Mouse (Mus musculus): ENCODE measurements at regions not wholly inside any gene's neighbourhood (a gene's known extent, or its start where the extent isn't known, plus 50 kb on each side); places are given as distances from the start of the nearest gene placed in this dataset.

DNA sequence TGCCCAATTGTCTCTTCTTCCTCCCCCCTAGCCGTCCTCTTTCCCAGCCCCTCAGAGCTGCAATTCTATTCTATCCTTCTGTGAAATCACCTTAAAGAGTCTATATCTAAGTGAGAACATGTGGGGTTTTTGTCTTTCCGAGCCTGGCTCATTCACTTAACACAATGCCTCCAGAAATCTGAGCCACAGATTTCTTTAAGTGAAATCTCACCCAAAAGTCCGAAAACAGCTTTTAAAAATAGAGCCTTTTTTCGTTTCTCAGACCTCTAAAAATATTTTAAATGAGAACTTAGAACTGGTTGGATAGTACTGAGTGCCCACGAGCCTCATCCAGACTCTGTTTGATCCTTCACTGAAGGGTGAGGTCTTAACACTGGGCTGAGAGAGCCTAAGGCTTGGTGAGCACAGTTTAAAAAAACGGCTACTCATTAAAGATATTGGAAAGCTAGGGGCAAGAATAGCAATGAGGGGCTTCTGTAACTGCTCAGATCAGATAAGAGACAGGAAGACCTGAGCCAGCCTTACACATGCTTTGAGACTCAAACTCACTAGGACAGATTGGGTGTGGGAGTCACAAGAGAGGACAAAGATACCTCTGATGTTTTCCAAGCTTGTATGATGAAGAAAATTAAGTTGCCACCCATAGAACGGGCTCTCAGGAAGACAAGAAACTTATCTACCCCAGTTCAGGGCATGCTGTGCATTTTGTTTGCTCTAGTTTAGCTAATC lies 427.3 kb downstream of the Prss52 start:
- 57% methylated on average over 7 of the region's 7 CpGs for WGBS
- H3K4me2 ChIP-seq (ENCODE audit: low read depth, low read length): no peak overlapping the region
- no peak for TF ChIP-seq CTCF (IDR thresholded peaks at IDR 0.05; ENCODE audit: low read depth)
- peaks cover 7% of the 10 kb centered on the region; the same call in 1 of the 2 replicates for H3K4me1 ChIP-seq (ENCODE audit: insufficient read depth, low read length)
- DNase-seq (ENCODE audit: low spot score) (no peak), ATAC-seq (no peak)
- no peaks in the 10 kb centered on the region for H3K9me3 ChIP-seq (ENCODE audit: low read length)
- H3K27ac ChIP-seq: no peak overlapping the region
- no peak overlapping the region for H3K9ac ChIP-seq (replicated peaks; ENCODE audit: low read length)
- no peaks in the 10 kb centered on the region for H3K27me3 ChIP-seq (ENCODE audit: insufficient read depth, low read length)
- H3K4me3 ChIP-seq (ENCODE audit: low read length): no peak overlapping the region
- H3K36me3 ChIP-seq (ENCODE audit: insufficient read depth, low read length): no peaks in the 10 kb centered on the region

DNA sequence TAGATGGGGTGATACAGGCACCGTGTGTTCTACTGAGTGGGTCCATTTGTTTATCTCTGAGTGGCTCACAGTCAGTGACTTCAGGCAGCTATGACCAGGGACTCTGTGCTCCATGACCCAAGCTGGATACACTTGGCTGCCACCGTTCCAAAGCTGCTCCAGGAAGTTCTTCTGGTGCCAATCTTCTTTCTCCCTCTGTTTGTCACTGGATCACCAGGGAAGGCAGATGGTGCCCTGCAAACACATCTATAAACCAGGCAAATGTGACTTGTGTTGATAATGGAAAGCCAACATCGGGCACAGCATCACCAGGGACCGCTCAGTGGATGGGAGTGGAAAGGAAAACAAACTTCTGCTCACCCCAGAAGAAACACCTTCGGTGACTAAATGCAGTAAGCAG lies 428.3 kb downstream of the Prss52 start:
- ATAC-seq (no peak), DNase-seq (ENCODE audit: low spot score) (no peak)
- no peak overlapping the region for H3K27ac ChIP-seq
- WGBS: 80% methylated on average over 5 of the region's 5 CpGs
- H3K4me2 ChIP-seq (ENCODE audit: low read depth, low read length): no peak overlapping the region
- no peak overlapping the region for H3K4me3 ChIP-seq (ENCODE audit: low read length)
- no peaks in the 10 kb centered on the region for H3K9me3 ChIP-seq (ENCODE audit: low read length)
- H3K4me1 ChIP-seq (ENCODE audit: insufficient read depth, low read length): peaks cover 7% of the 10 kb centered on the region; the same call in 1 of the 2 replicates
- no peak overlapping the region for H3K9ac ChIP-seq (replicated peaks; ENCODE audit: low read length)
- no peaks in the 10 kb centered on the region for H3K27me3 ChIP-seq (ENCODE audit: insufficient read depth, low read length)
- H3K36me3 ChIP-seq (ENCODE audit: insufficient read depth, low read length): no peaks in the 10 kb centered on the region
- no peak for TF ChIP-seq CTCF (IDR thresholded peaks at IDR 0.05; ENCODE audit: low read depth)

DNA sequence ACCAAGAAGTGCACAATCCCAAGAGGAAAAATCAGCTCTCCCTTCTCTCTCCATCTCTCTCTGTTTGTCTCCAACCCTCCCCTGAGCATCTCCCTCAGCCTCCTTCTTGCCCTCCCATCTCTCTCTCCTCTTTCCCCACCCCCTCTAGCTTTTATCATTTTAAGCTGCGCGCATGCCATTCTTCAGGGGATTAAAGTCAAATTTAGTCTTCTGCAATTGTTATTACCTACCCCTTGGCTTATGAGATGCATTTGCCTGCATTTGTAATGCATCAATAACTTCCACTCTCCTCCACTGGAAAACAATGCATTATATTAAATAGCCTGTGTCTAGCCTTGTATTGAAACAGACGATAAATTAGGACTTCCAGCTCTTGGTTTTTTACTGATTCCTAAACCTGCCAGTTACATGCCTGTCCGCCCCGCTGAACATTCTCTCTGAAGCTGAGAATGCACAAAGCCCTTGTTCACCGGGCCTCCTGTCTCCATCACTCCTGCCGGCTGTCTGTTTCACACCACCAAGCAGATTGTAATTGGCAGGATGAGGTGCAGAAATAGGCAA lies 429.6 kb downstream of the Prss52 start:
- H3K9ac ChIP-seq (replicated peaks; ENCODE audit: low read length): no peak overlapping the region
- H3K36me3 ChIP-seq (ENCODE audit: insufficient read depth, low read length): no peaks in the 10 kb centered on the region
- ATAC-seq (peak; percentile 78), DNase-seq (ENCODE audit: low spot score) (peak; percentile 75)
- peaks cover 7% of the 10 kb centered on the region; the same call in 1 of the 2 replicates for H3K4me1 ChIP-seq (ENCODE audit: insufficient read depth, low read length)
- no peaks in the 10 kb centered on the region for H3K27me3 ChIP-seq (ENCODE audit: insufficient read depth, low read length)
- H3K27ac ChIP-seq: peak overlapping the region; percentile 78
- no peak overlapping the region for H3K4me3 ChIP-seq (ENCODE audit: low read length)
- 17% methylated on average over 7 of the region's 7 CpGs for WGBS
- H3K4me2 ChIP-seq (ENCODE audit: low read depth, low read length): no peak overlapping the region
- no peak for TF ChIP-seq CTCF (IDR thresholded peaks at IDR 0.05; ENCODE audit: low read depth)
- H3K9me3 ChIP-seq (ENCODE audit: low read length): no peaks in the 10 kb centered on the region

DNA sequence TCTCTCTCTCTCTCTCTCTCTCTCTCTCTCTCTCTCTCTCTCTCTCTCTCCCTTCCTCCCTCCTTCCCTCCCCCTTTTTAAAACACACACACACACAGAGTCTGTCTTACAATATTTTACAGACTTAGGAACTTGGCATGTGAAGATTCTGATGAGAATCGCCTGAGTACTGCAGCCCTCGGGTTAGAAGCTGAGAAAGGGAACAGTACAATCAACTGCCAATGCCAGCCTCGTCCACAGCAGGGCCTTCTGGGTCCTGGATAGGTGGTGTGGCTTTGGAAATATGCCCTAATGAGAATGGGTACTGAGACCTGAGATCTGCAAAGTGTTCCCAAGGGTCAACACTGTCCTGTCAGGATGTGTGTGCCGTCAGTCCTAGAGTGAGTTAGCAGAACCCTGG lies 430.1 kb downstream of the Prss52 start:
- ATAC-seq (peak; percentile 55), DNase-seq (ENCODE audit: low spot score) (peak; percentile 40)
- Histone ChIP-seq H3K27ac (peak overlapping the region; percentile 78), H3K4me1 (ENCODE audit: insufficient read depth, low read length) (peaks cover 7% of the 10 kb centered on the region; the same call in 1 of the 2 replicates), H3K36me3 (ENCODE audit: insufficient read depth, low read length) (no peaks in the 10 kb centered on the region), H3K27me3 (ENCODE audit: insufficient read depth, low read length) (no peaks in the 10 kb centered on the region), H3K9ac (replicated peaks; ENCODE audit: low read length) (no peak overlapping the region), H3K4me3 (ENCODE audit: low read length) (no peak overlapping the region), H3K4me2 (ENCODE audit: low read depth, low read length) (no peak overlapping the region), H3K9me3 (ENCODE audit: low read length) (no peaks in the 10 kb centered on the region)
- 29% methylated on average over 4 of the region's 4 CpGs for WGBS
- TF ChIP-seq CTCF (IDR thresholded peaks at IDR 0.05; ENCODE audit: low read depth): no peak

DNA sequence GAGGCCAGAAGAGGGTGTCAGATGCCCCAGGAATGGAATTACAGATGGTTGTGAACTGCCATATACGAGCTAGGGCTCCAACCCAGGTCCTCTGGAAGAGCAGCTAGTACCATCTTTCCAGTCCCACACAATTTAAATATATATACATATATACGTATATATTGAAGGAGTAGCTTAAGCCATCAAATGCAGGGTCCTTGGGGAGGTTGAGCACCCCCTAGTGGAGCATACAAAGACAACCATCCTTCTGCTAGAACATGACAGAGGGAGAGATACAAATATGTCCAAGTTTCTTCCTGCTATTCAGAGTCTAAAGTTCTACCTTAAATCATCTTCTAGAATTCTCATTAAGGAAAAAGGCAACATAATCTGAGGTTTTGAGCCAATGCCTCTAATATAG lies 435.4 kb downstream of the Prss52 start:
- TF ChIP-seq CTCF (IDR thresholded peaks at IDR 0.05; ENCODE audit: low read depth): peak; percentile 40
- H3K9me3 ChIP-seq (ENCODE audit: low read length): no peaks in the 10 kb centered on the region
- no peaks in the 10 kb centered on the region for H3K27me3 ChIP-seq (ENCODE audit: insufficient read depth, low read length)
- H3K27ac ChIP-seq: no peak overlapping the region
- no peak for DNase-seq (ENCODE audit: low spot score)
- no peak overlapping the region for H3K9ac ChIP-seq (replicated peaks; ENCODE audit: low read length)
- no peak for ATAC-seq
- WGBS: 59% methylated on average over 2 of the region's 2 CpGs
- H3K4me1 ChIP-seq (ENCODE audit: insufficient read depth, low read length): peaks cover 5% of the 10 kb centered on the region; the same call in 1 of the 2 replicates
- no peak overlapping the region for H3K4me2 ChIP-seq (ENCODE audit: low read depth, low read length)
- H3K36me3 ChIP-seq (ENCODE audit: insufficient read depth, low read length): no peaks in the 10 kb centered on the region
- no peak overlapping the region for H3K4me3 ChIP-seq (ENCODE audit: low read length)

DNA sequence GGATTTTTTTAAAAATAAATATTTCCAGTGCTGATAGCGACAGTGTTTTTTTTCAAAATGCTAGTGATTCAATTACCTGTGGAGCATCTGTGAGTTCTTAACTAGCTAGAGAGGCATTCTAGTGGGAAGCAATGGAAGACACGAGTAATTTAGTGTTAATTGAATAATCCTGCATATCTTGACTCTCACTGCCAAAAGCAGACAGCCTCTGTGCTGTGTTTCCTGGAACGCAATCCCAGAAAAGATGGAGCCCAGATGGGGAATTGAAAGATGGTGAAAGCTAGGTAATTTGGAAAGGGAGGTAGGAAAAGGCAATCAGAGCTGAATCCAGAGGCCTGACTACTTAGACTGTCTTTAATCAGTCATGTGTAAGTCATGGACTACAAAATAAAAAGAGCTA lies 441.0 kb downstream of the Prss52 start:
- DNase-seq (ENCODE audit: low spot score) (peak; percentile 42), ATAC-seq (no peak)
- 50% methylated on average over 3 of the region's 3 CpGs for WGBS
- H3K27ac ChIP-seq: no peak overlapping the region
- no peak overlapping the region for H3K4me2 ChIP-seq (ENCODE audit: low read depth, low read length)
- H3K9ac ChIP-seq (replicated peaks; ENCODE audit: low read length): no peak overlapping the region
- H3K27me3 ChIP-seq (ENCODE audit: insufficient read depth, low read length): no peaks in the 10 kb centered on the region
- no peaks in the 10 kb centered on the region for H3K36me3 ChIP-seq (ENCODE audit: insufficient read depth, low read length)
- no peaks in the 10 kb centered on the region for H3K4me1 ChIP-seq (ENCODE audit: insufficient read depth, low read length)
- no peak for TF ChIP-seq CTCF (IDR thresholded peaks at IDR 0.05; ENCODE audit: low read depth)
- no peaks in the 10 kb centered on the region for H3K9me3 ChIP-seq (ENCODE audit: low read length)
- no peak overlapping the region for H3K4me3 ChIP-seq (ENCODE audit: low read length)

DNA sequence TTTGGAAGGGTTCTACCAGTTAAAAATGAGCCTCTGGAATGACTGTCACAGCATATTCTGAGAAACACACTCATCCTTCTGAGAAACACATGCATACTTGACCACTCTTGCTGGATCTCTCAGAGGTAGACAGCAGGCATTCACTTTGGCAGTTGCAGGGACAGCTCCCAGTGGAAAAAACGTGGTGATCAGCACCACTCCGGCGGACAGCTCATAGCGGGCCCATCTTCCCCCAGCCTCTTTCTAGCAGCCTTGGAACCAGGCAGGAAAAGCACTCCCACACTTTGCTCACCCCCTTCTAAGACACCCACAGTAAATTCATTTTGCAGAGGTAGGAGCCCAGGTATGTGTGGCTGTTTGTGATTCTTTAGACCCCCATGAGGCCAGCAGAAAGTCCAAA lies 442.7 kb downstream of the Prss52 start:
- H3K9ac ChIP-seq (replicated peaks; ENCODE audit: low read length): no peak overlapping the region
- H3K27me3 ChIP-seq (ENCODE audit: insufficient read depth, low read length): no peaks in the 10 kb centered on the region
- H3K4me2 ChIP-seq (ENCODE audit: low read depth, low read length): no peak overlapping the region
- no peak overlapping the region for H3K27ac ChIP-seq
- TF ChIP-seq CTCF (IDR thresholded peaks at IDR 0.05; ENCODE audit: low read depth): no peak
- H3K9me3 ChIP-seq (ENCODE audit: low read length): no peaks in the 10 kb centered on the region
- DNase-seq (ENCODE audit: low spot score): peak; percentile 26
- H3K4me3 ChIP-seq (ENCODE audit: low read length): no peak overlapping the region
- no peaks in the 10 kb centered on the region for H3K4me1 ChIP-seq (ENCODE audit: insufficient read depth, low read length)
- H3K36me3 ChIP-seq (ENCODE audit: insufficient read depth, low read length): no peaks in the 10 kb centered on the region
- WGBS: 6% methylated on average over 4 of the region's 4 CpGs
- no peak for ATAC-seq
